Mouse (Mus musculus) ES-Bruce4 (cell line): ENCODE measurements around the gene Frmd4a.

Experiments
- CTCF ChIP-seq: IDR thresholded peaks from one replicate; pipeline ENCODE4 v1.8.1; 2011; ENCODE audit warnings: low read depth, low read length
- EP300 ChIP-seq: IDR thresholded peaks from 2 replicates; pipeline ENCODE4 v1.6.1; 2011; ENCODE audit warnings: low read depth, low read length; ENCODE audit not compliant: insufficient read depth
- POLR2A ChIP-seq: IDR thresholded peaks from one replicate; pipeline ENCODE4 v1.8.1; 2011; ENCODE audit warnings: low read length; ENCODE audit not compliant: insufficient read depth

DNA sequence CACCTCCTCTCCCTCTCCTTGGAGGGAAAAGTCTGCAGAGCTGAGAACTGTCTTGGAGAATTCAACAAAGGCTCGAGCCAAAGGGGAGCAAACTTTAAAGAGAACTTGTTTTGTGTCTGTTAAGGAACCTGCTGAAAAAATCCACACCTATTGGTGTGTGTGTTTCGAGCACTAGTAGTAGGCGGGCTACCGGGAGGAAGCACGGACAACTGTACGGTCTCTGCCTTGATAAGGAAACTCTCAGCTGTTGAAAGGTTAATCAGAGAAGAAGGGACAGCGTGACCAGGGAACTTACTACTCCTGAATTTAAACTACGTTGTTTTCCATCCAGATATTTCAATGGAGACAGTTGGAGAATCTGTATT, 542.3 kb downstream of the Frmd4a start:
- TF ChIP-seq CTCF = no peak
- no peak for TF ChIP-seq POLR2A
- no peak for TF ChIP-seq EP300
